Mouse (Mus musculus) lung, embryonic 14.5 days (tissue): ENCODE data around the gene Sepsecs. TPM values are rescaled to one million over a fixed set of nuclear protein-coding genes. Genes with fewer than 3 reads are reported as not detected.
A peak's percentile ranks its signal among the peaks of the same experiment; 100 is the strongest.

ENCODE experiments used
- ATAC-seq: fragments of 200-750 bp; cut with Nextera tagmentation; 2 replicates; pipeline ENCODE4 v1.8.0; 2017; ENCODE audit warnings: mild to moderate bottlenecking, moderate TSS enrichment, moderate library complexity; ENCODE audit not compliant: insufficient read depth
- DNase-seq: peaks from one replicate; pipeline ENCODE4 v3.0.0-alpha.2; 2015
- H3K27ac ChIP-seq: fragments of 300-500 bp; sonication (generic); 2 replicates; pipeline ENCODE4 v1.5.1; 2014; ENCODE audit warnings: low read depth, mild to moderate bottlenecking, moderate library complexity
- H3K27me3 ChIP-seq: fragments of 300-500 bp; sonication (generic); 2 replicates; pipeline ENCODE4 v1.6.1; 2014; ENCODE audit warnings: low read length, control low read depth; ENCODE audit not compliant: insufficient read depth
- H3K36me3 ChIP-seq: fragments of 300-500 bp; sonication (generic); 2 replicates; pipeline ENCODE4 v1.6.1; 2014; ENCODE audit warnings: control low read depth; ENCODE audit not compliant: insufficient read depth
- H3K4me1 ChIP-seq: fragments of 300-500 bp; sonication (generic); 2 replicates; pipeline ENCODE4 v1.6.1; 2014; ENCODE audit warnings: antibody characterized with exemption, control low read depth; ENCODE audit not compliant: insufficient read depth
- H3K4me2 ChIP-seq: fragments of 300-500 bp; sonication (generic); 2 replicates; pipeline ENCODE4 v1.6.1; 2014; ENCODE audit warnings: mild to moderate bottlenecking
- H3K4me3 ChIP-seq: fragments of 300-500 bp; sonication (generic); 2 replicates; pipeline ENCODE4 v1.5.1; 2014; ENCODE audit warnings: low read depth, low read length
- H3K9ac ChIP-seq: fragments of 300-500 bp; sonication (generic); 2 replicates; pipeline ENCODE4 v1.6.1; 2014
- H3K9me3 ChIP-seq: fragments of 300-500 bp; sonication (generic); 2 replicates; pipeline ENCODE4 v1.6.1; 2016; ENCODE audit warnings: low read depth, low read length, control low read depth
- CTCF ChIP-seq: IDR thresholded peaks from 2 replicates; pipeline ENCODE4 v1.5.1; 2016; ENCODE audit warnings: antibody characterized with exemption, low read depth
- WGBS: fragments of 180-500 bp; shearing (Covaris S2); extraction: QIAGEN DNeasy Blood & Tissue Kit; methylation state at CpG from one replicate; pipeline ENCODE4 v1.1.7; 2014; 5-methylcytosine and 5-hydroxymethylcytosine counted together
- polyA plus RNA-seq: library from polyadenylated mRNA; unstranded; fragments of >200 nt; fragmentation: Nextera tagmentation; extraction: Ambion mirVana; gene quantifications from 2 replicates; pipeline ENCODE4 v1.2.1, GENCODE M21; 2014

Gene Sepsecs
- polyA plus RNA-seq, 1 experiment from 2014 or later: 10.4 TPM

- Histone ChIP-seq H3K4me1 (no peaks in the 10 kb centered on the region), H3K27ac (no peak overlapping the region), H3K9me3 (no peaks in the 10 kb centered on the region), H3K4me2 (no peak overlapping the region), H3K27me3 (no peaks in the 10 kb centered on the region), H3K9ac (no peak overlapping the region), H3K36me3 (peaks cover 34% of the 10 kb centered on the region), H3K4me3 (no peak overlapping the region)
- DNase-seq (no peak), ATAC-seq (no peak)
- 42% methylated on average over 9 of the region's 9 CpGs for WGBS
- TF ChIP-seq CTCF: no peak
Observed at GRCm38 (mm10) chr5:52643947-52644840, 25.3 kb downstream of the Sepsecs start.

GRCm38 (mm10) chr5:52641736-52642135, 27.8 kb downstream of the Sepsecs start:
- Histone ChIP-seq H3K4me2 (no peak overlapping the region), H3K27ac (no peak overlapping the region), H3K4me3 (no peak overlapping the region), H3K27me3 (no peaks in the 10 kb centered on the region), H3K9me3 (no peaks in the 10 kb centered on the region), H3K9ac (no peak overlapping the region), H3K36me3 (peaks cover 29% of the 10 kb centered on the region), H3K4me1 (no peaks in the 10 kb centered on the region)
- TF ChIP-seq CTCF: no peak
- DNase-seq (no peak), ATAC-seq (no peak)
- WGBS: 87% methylated on average over 6 of the region's 6 CpGs

DNA sequence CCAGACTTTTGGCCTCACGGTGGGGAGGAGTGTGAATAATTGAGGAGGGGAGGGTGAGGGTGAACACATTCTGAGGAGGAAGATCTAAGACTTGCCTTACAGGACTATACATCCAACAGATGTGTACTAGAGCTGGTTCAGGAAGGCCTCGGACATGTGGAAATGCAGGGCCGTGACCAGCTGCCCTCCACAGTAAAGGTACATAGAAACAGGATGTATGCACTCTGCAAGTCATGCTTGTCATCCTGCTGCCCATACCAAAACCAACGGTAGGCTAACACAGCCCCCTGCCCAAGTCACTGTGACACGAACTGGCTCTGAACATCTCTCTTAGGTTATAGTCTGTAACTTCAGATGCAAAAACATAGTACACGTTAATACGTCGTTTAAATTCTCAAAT, 30.6 kb downstream of the Sepsecs start:
- Histone ChIP-seq H3K4me1 (no peaks in the 10 kb centered on the region), H3K4me2 (no peak overlapping the region), H3K4me3 (no peak overlapping the region), H3K9ac (no peak overlapping the region), H3K27ac (no peak overlapping the region), H3K36me3 (peaks cover 13% of the 10 kb centered on the region), H3K9me3 (no peaks in the 10 kb centered on the region), H3K27me3 (no peaks in the 10 kb centered on the region)
- no peak for ATAC-seq
- WGBS: 84% methylated on average over 8 of the region's 8 CpGs
- DNase-seq: no peak
- TF ChIP-seq CTCF: no peak

GRCm38 (mm10) chr5:52638006-52638405, 31.5 kb downstream of the Sepsecs start:
- no peak overlapping the region for H3K27ac ChIP-seq
- no peak overlapping the region for H3K9ac ChIP-seq
- no peaks in the 10 kb centered on the region for H3K4me1 ChIP-seq
- H3K4me3 ChIP-seq: no peak overlapping the region
- peaks cover 6% of the 10 kb centered on the region; the same call in 1 of the 2 replicates for H3K36me3 ChIP-seq
- no peak overlapping the region for H3K4me2 ChIP-seq
- ATAC-seq (no peak), DNase-seq (no peak)
- 81% methylated on average over 7 of the region's 7 CpGs for WGBS
- H3K27me3 ChIP-seq: no peaks in the 10 kb centered on the region
- no peaks in the 10 kb centered on the region for H3K9me3 ChIP-seq
- TF ChIP-seq CTCF: no peak

DNA sequence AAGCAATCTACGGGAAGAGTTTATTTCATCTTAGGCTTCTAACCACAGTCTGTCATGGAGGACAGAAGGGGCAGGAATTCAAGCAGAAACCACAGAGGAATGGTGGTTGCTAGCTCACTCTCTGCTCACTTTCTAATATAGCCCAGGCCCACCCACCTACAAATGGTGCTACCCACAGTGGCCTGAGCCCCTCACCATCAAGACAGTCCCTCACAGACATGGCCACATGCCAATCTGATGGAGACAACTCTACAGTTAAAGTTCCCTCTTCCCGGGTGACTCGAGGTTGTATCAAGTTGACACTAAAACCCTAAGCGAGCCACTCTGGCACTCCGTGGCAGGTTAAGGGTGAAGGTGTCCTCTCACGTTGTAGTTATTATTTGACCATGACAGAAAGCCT, 32.6 kb downstream of the Sepsecs start:
- 71% methylated on average over 6 of the region's 6 CpGs for WGBS
- H3K4me2 ChIP-seq: no peak overlapping the region
- H3K9me3 ChIP-seq: peaks cover 2% of the 10 kb centered on the region; the same call in 1 of the 2 replicates
- ATAC-seq (no peak), DNase-seq (no peak)
- H3K36me3 ChIP-seq: peaks cover 2% of the 10 kb centered on the region; the same call in 1 of the 2 replicates
- H3K4me3 ChIP-seq: no peak overlapping the region
- H3K9ac ChIP-seq: no peak overlapping the region
- H3K4me1 ChIP-seq: no peaks in the 10 kb centered on the region
- no peak overlapping the region for H3K27ac ChIP-seq
- no peak for TF ChIP-seq CTCF
- no peaks in the 10 kb centered on the region for H3K27me3 ChIP-seq

- no peaks in the 10 kb centered on the region for H3K27me3 ChIP-seq
- H3K9me3 ChIP-seq: peaks cover 6% of the 10 kb centered on the region; the same call in 1 of the 2 replicates
- ATAC-seq (no peak), DNase-seq (no peak)
- no peak for TF ChIP-seq CTCF
- no peaks in the 10 kb centered on the region for H3K4me1 ChIP-seq
- H3K4me3 ChIP-seq: no peak overlapping the region
- H3K27ac ChIP-seq: no peak overlapping the region
- 44% methylated on average over 11 of the region's 11 CpGs for WGBS
- H3K36me3 ChIP-seq: no peaks in the 10 kb centered on the region
- H3K9ac ChIP-seq: no peak overlapping the region
- H3K4me2 ChIP-seq: no peak overlapping the region
Observed at GRCm38 (mm10) chr5:52636025-52636755, 33.3 kb downstream of the Sepsecs start.

DNA sequence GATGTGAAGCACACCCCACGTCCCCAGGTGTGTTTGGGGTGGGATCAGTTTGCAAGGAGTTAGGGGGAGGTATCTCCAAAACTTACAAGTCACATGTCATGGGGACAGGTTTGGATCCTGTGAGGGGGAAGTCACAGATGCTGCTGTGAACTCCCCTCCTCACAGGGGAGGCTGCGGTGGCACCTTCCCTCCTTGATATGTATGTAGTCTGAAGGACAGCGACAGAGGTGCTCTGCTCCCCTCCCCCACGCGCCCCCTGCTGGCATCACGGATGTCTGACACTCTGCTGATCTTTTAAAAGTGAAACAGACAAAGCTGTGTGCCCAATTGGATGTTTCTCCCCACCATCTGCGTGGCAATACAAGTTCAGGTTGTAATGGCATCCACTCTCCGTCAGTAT, 35.5 kb downstream of the Sepsecs start:
- Histone ChIP-seq H3K27me3 (no peaks in the 10 kb centered on the region), H3K4me1 (no peaks in the 10 kb centered on the region), H3K36me3 (no peaks in the 10 kb centered on the region), H3K27ac (no peak overlapping the region), H3K4me3 (no peak overlapping the region), H3K4me2 (no peak overlapping the region), H3K9me3 (peaks cover 6% of the 10 kb centered on the region; the same call in 1 of the 2 replicates), H3K9ac (no peak overlapping the region)
- peak; percentile 39 for DNase-seq
- no peak for ATAC-seq
- TF ChIP-seq CTCF: peak; percentile 83
- WGBS: 24% methylated on average over 8 of the region's 8 CpGs
